Mouse (Mus musculus): ENCODE results near the gene Grsf1. TPM values are rescaled to one million over a fixed set of nuclear protein-coding genes. Genes with fewer than 3 reads are reported as not detected.

Grsf1 gene
- polyA plus RNA-seq, 1 experiment from 2014 or later: 47.2 TPM

DNA sequence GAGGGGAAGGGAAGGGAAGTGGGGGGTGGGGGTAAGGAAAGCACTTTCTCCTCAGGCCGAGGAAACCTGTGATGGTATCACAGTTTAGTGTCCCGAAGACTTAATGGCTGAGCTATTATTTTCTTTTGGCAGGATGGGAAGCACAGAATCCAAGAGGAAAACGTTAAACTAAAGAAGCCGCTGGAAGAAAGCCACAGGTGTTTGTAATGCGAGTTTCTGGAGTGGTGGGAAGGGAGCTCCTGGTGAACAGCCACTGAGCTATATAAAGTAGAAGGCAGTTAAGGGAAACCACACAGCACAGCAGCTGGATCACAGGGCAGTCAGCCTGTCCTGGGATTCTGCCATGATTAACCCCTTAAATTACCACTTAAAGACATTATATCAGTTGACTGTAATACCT lies 30.6 kb downstream of the Grsf1 start:
- Histone ChIP-seq H3K4me3 (replicated peaks) (no peak overlapping the region), H3K9ac (no peak overlapping the region), H3K36me3 (peaks cover 27% of the 10 kb centered on the region), H3K4me2 (replicated peaks) (no peak overlapping the region), H3K4me1 (replicated peaks) (no peaks in the 10 kb centered on the region), H3K27me3 (replicated peaks) (no peaks in the 10 kb centered on the region), H3K27ac (no peak overlapping the region), H3K9me3 (no peaks in the 10 kb centered on the region)
- ATAC-seq: no peak
- WGBS: 59% methylated on average over 5 of the region's 5 CpGs

DNA sequence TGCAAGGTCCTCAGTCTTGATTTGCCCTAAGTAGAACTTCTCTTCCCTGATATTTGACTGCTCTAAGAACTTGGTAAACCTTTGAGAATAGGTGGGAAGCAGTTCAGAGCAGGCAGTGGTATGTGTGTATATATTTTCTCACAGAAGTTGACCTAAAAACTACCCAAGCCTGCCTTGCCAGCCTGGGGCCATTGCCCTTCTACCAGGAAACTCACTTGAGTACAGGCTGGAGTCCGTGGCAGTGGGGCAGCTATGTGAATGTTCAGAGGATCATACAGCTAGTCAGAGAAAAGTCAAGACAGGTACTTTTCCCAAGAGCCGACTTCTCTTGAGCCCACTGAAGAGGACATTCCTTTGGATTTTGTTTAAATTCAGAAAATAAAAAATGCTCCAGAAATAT lies 31.1 kb downstream of the Grsf1 start:
- ATAC-seq: no peak
- Histone ChIP-seq H3K4me3 (replicated peaks) (no peak overlapping the region), H3K9me3 (no peaks in the 10 kb centered on the region), H3K4me2 (replicated peaks) (no peak overlapping the region), H3K27me3 (replicated peaks) (no peaks in the 10 kb centered on the region), H3K27ac (no peak overlapping the region), H3K36me3 (peaks cover 27% of the 10 kb centered on the region), H3K9ac (no peak overlapping the region), H3K4me1 (replicated peaks) (no peaks in the 10 kb centered on the region)
- 78% methylated on average over 2 of the region's 2 CpGs for WGBS

DNA sequence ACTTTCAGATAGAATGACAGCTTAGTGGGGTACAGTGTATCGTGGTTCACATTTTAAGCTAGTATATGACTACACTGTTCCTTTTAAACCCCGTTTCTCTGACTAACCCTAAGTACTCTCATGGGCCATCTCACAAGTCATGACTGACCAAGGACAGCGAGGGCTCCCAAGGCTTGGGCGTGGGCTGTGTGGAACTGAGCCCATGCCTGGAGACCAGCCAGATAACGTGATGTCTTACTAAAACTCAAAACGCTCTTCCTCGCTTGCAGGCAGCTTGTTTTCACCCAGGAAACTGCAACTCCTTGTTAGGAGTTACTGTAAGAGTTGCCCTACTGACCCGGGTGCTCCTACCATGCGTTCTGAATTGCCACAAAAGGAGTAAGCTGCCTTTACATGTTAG lies 32.5 kb downstream of the Grsf1 start:
- Histone ChIP-seq H3K4me2 (replicated peaks) (no peak overlapping the region), H3K4me3 (replicated peaks) (no peak overlapping the region), H3K27me3 (replicated peaks) (no peaks in the 10 kb centered on the region), H3K9me3 (no peaks in the 10 kb centered on the region), H3K4me1 (replicated peaks) (no peaks in the 10 kb centered on the region), H3K36me3 (peaks cover 24% of the 10 kb centered on the region), H3K9ac (no peak overlapping the region), H3K27ac (no peak overlapping the region)
- 92% methylated on average over 9 of the region's 9 CpGs for WGBS
- no peak for ATAC-seq

DNA sequence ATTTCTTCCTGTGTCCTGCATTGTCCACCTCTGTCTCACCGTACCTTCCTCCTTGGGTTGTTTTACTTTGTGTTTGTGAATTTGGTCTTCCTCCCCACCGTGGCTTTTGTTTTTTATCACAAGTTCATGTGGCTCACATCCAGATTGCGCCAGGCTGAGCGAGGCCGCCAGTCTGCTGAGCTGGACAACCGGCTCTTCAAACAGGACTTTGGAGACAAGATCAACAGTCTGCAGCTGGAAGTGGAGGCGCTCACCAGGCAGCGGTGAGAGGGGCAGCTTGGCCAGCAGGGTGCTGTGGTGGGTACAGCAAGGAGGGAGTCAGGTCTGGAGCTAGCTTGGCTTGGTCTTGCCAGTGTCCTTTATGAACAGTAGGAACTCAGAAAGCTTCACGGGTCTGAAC lies 33.2 kb downstream of the Grsf1 start:
- H3K27me3 ChIP-seq (replicated peaks): no peaks in the 10 kb centered on the region
- H3K9me3 ChIP-seq: no peaks in the 10 kb centered on the region
- H3K4me3 ChIP-seq (replicated peaks): no peak overlapping the region
- H3K4me2 ChIP-seq (replicated peaks): no peak overlapping the region
- no peak for ATAC-seq
- no peak overlapping the region for H3K27ac ChIP-seq
- H3K9ac ChIP-seq: no peak overlapping the region
- H3K4me1 ChIP-seq (replicated peaks): no peaks in the 10 kb centered on the region
- H3K36me3 ChIP-seq: peaks cover 19% of the 10 kb centered on the region
- WGBS: 78% methylated on average over 9 of the region's 9 CpGs

DNA sequence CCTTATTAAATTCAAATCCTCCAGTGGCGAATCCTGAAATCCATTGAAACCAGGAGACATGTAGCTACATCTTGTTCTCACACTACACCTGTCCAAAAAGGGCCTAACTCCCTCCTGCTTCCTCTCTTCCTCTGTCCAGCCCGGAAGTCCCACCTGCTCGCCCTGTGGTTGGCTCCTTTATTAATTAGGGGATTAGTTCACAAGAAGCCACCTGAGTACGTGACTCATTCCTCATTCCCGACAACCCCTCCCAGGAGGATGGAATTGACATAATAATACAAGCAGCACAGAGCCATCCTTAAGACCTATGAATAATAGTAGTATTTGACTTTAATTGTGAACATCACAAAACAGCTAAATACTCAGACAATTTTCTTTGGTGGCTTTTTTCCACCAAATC lies 41.9 kb downstream of the Grsf1 start:
- no peak for ATAC-seq
- no peak overlapping the region for H3K4me3 ChIP-seq (replicated peaks)
- H3K27me3 ChIP-seq (replicated peaks): no peaks in the 10 kb centered on the region
- H3K4me2 ChIP-seq (replicated peaks): no peak overlapping the region
- H3K36me3 ChIP-seq: 0 out of 2 replicates have a peak, but pooled peaks cover 6% of the 10 kb centered on the region
- no peaks in the 10 kb centered on the region for H3K4me1 ChIP-seq (replicated peaks)
- H3K9me3 ChIP-seq: no peaks in the 10 kb centered on the region
- no peak overlapping the region for H3K9ac ChIP-seq
- H3K27ac ChIP-seq: no peak overlapping the region
- WGBS: 90% methylated on average over 5 of the region's 5 CpGs

DNA sequence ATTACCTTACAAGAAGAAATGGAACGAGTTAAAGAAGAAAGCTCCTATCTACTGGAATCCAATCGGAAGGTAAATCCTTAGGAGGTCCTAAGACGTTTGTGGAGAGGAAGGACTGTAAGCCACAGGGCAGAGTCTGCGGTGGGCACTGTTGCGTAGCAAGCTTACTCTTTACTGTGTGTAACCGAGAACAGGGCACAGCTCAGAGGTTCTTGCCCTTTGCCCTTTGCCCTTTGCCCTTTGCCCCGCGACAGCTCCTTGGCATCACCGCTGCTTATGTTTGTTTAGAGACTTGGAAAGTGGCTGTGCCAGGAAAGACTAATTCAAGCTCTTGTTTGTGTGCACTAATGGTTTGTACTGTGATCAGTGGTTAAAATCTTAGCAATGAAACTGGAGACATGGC lies 43.5 kb downstream of the Grsf1 start:
- no peaks in the 10 kb centered on the region for H3K4me1 ChIP-seq (replicated peaks)
- 0 out of 2 replicates have a peak, but pooled peaks cover 6% of the 10 kb centered on the region for H3K36me3 ChIP-seq
- H3K9ac ChIP-seq: no peak overlapping the region
- H3K9me3 ChIP-seq: no peaks in the 10 kb centered on the region
- no peak overlapping the region for H3K4me3 ChIP-seq (replicated peaks)
- WGBS: 85% methylated on average over 9 of the region's 9 CpGs
- ATAC-seq: no peak
- no peak overlapping the region for H3K27ac ChIP-seq
- no peak overlapping the region for H3K4me2 ChIP-seq (replicated peaks)
- no peaks in the 10 kb centered on the region for H3K27me3 ChIP-seq (replicated peaks)

DNA sequence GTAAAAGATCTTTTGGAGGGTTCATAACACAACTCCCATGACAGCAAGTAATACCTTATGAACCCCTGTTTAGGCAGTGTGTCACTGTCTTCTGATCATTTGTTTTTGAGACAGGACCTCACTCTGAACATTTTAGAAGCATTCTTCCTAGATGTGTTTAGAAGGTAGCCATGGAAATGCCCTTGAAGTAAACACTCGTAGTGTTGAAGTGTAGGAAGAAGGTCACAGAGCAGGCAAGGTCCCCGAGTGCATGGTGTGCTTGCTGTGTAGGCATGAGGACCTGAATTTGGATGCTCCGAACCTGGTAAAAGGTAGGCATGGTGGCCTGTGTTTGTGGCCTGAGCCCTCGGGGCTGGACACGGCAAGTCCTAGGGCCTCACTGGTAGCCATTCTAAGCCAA lies 44.4 kb downstream of the Grsf1 start:
- no peaks in the 10 kb centered on the region for H3K27me3 ChIP-seq (replicated peaks)
- ATAC-seq: no peak
- no peaks in the 10 kb centered on the region for H3K9me3 ChIP-seq
- no peak overlapping the region for H3K4me2 ChIP-seq (replicated peaks)
- no peaks in the 10 kb centered on the region for H3K4me1 ChIP-seq (replicated peaks)
- no peak overlapping the region for H3K27ac ChIP-seq
- no peak overlapping the region for H3K4me3 ChIP-seq (replicated peaks)
- 80% methylated on average over 5 of the region's 5 CpGs for WGBS
- H3K9ac ChIP-seq: no peak overlapping the region
- H3K36me3 ChIP-seq: 0 out of 2 replicates have a peak, but pooled peaks cover 6% of the 10 kb centered on the region

DNA sequence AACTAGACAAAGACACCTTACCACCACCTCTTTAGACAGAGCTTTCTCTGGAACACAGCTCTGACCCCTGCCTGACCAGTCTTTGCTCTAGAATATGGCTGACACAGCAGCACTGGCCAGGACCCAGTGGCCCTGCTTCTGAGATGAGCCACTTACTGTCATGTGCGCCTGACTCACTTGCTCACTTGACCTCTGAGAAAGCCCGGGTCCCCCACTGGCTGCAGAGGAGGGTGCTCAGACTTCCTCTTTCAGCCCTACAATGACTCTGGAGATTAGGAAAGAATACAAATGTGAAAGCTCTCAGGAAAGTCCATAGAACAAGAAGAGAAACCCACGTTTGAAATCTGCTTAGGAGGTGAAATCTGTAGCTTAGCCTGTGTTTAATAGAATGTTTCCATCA lies 45.1 kb downstream of the Grsf1 start:
- no peak overlapping the region for H3K4me3 ChIP-seq (replicated peaks)
- H3K9me3 ChIP-seq: no peaks in the 10 kb centered on the region
- H3K4me1 ChIP-seq (replicated peaks): no peaks in the 10 kb centered on the region
- no peak overlapping the region for H3K4me2 ChIP-seq (replicated peaks)
- H3K27me3 ChIP-seq (replicated peaks): no peaks in the 10 kb centered on the region
- H3K27ac ChIP-seq: no peak overlapping the region
- no peak overlapping the region for H3K9ac ChIP-seq
- ATAC-seq: no peak
- 63% methylated on average over 3 of the region's 3 CpGs for WGBS
- H3K36me3 ChIP-seq: 0 out of 2 replicates have a peak, but pooled peaks cover 6% of the 10 kb centered on the region

DNA sequence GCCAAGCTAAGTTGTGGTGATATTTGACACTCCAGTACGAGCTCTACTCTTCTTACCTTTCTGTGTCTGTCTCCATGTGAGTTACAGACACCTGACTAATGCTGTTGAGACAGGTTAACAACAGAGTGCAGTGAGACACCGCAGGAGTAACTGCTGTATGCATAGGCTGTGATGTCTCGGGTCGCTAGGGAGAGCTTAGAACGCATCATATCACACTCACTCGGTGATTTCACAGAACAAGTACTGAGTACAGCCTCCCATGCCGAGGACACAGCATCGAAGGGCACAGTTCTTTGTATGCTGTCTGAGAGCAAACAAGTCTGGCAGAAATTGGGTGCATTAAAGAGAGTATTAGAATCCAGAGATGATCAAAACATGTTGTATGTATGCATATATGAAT lies 46.0 kb downstream of the Grsf1 start:
- H3K4me2 ChIP-seq (replicated peaks): no peak overlapping the region
- H3K36me3 ChIP-seq: 0 out of 2 replicates have a peak, but pooled peaks cover 4% of the 10 kb centered on the region
- no peaks in the 10 kb centered on the region for H3K4me1 ChIP-seq (replicated peaks)
- no peak overlapping the region for H3K27ac ChIP-seq
- no peak for ATAC-seq
- 83% methylated on average over 8 of the region's 8 CpGs for whole genome bisulfite sequencing
- no peak overlapping the region for H3K4me3 ChIP-seq (replicated peaks)
- H3K9ac ChIP-seq: no peak overlapping the region
- H3K27me3 ChIP-seq (replicated peaks): no peaks in the 10 kb centered on the region
- no peaks in the 10 kb centered on the region for H3K9me3 ChIP-seq

DNA sequence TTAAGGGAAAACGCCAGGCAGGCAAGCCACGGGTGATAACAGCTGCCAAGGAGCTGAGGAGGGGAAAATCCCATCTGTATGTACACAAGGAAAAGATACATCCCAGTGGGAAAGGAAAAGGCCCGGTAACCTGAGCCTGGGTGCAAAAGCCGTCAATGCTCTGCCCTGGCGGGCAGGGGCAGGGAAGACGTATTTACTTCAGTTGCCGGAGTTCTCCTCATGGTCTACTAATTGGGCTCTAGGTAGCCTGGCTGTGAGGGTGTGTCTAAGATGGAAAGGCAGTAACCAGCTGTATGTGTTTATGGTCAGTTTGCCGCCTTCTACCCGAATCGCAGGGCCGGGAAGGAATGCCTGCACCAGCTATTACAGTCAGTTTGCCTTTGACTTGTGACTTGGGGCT lies 46.8 kb downstream of the Grsf1 start:
- Histone ChIP-seq H3K36me3 (0 out of 2 replicates have a peak, but pooled peaks cover 4% of the 10 kb centered on the region), H3K4me1 (replicated peaks) (no peaks in the 10 kb centered on the region), H3K4me3 (replicated peaks) (no peak overlapping the region), H3K27ac (no peak overlapping the region), H3K4me2 (replicated peaks) (no peak overlapping the region), H3K9me3 (no peaks in the 10 kb centered on the region), H3K27me3 (replicated peaks) (no peaks in the 10 kb centered on the region), H3K9ac (no peak overlapping the region)
- ATAC-seq: no peak
- 65% methylated on average over 11 of the region's 11 CpGs for WGBS

DNA sequence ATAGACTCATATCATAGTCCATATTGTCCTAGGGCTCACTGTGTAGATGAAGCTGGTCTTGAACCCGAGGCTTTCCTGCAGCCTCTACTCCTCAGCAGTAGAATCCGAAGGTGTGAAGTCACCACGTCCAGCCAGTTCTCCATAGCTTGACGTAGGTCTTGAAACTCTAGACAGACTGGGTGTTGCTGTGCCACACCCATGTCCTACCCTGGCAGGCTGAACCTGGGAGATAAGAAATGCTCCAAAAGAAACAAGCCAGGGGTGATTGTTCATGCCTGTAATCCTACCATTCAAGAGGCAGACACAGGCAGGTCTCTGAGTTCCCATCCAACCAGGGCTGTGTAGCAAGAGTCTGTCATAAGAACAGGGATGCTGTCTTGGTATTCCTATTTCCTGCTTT lies 48.4 kb downstream of the Grsf1 start:
- Histone ChIP-seq H3K36me3 (0 out of 2 replicates have a peak, but pooled peaks cover 4% of the 10 kb centered on the region), H3K27me3 (replicated peaks) (no peaks in the 10 kb centered on the region), H3K27ac (no peak overlapping the region), H3K4me1 (replicated peaks) (no peaks in the 10 kb centered on the region), H3K9me3 (no peaks in the 10 kb centered on the region), H3K4me3 (replicated peaks) (no peak overlapping the region), H3K4me2 (replicated peaks) (no peak overlapping the region), H3K9ac (no peak overlapping the region)
- 77% methylated on average over 4 of the region's 4 CpGs for WGBS
- peak; percentile 76 for ATAC-seq

DNA sequence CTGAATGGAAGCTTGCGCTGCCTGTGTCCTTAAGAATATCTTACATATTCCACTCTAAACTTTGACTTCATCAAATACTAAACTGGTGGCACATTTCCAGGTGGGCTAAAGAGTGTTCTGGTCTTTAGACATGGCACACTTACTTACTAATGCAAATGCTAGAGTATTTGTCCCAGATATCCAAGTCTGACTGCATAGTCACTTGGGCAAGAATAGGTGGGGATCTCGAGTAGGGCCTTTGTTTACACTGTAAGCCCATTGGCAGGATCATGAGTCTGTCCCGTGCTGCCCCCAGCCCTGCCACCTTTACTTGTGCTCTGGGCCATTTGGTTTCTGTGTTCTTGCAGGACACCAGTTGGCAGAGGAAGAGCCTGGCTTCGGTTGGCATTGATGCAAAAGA lies 59.0 kb downstream of the Grsf1 start:
- no peaks in the 10 kb centered on the region for H3K4me1 ChIP-seq (replicated peaks)
- H3K9ac ChIP-seq: no peak overlapping the region
- no peak for ATAC-seq
- H3K4me3 ChIP-seq (replicated peaks): no peak overlapping the region
- no peaks in the 10 kb centered on the region for H3K9me3 ChIP-seq
- no peak overlapping the region for H3K4me2 ChIP-seq (replicated peaks)
- H3K27me3 ChIP-seq (replicated peaks): no peaks in the 10 kb centered on the region
- no peaks in the 10 kb centered on the region for H3K36me3 ChIP-seq
- 76% methylated on average over 4 of the region's 4 CpGs for WGBS
- no peak overlapping the region for H3K27ac ChIP-seq

DNA sequence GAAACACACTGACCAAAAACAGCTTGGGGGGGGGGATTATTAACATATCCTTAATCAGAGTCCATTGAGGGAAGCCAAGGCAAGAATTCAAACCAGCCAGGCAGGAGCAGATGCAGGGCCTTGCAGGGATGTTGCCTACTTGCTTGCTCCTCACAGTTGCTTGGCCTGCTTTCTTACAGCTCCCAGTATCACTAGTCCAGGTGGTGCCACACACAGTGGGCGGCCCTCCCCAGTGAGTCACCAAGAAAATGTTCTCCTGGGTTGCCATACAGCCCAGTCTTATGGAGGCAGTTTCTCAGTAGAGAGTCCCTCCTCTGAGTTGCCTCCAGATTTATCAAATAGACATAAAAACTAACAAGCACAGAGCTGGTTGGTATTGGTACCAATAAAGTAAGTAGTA lies 61.8 kb downstream of the Grsf1 start:
- no peaks in the 10 kb centered on the region for H3K27me3 ChIP-seq (replicated peaks)
- no peaks in the 10 kb centered on the region for H3K36me3 ChIP-seq
- H3K9ac ChIP-seq: no peak overlapping the region
- WGBS: 96% methylated on average over 1 of the region's 1 CpGs
- no peak overlapping the region for H3K4me2 ChIP-seq (replicated peaks)
- H3K4me1 ChIP-seq (replicated peaks): no peaks in the 10 kb centered on the region
- ATAC-seq: no peak
- H3K9me3 ChIP-seq: no peaks in the 10 kb centered on the region
- H3K4me3 ChIP-seq (replicated peaks): no peak overlapping the region
- no peak overlapping the region for H3K27ac ChIP-seq

Measured in intestine, embryonic 15.5 days (tissue).